Mouse (Mus musculus) gastrocnemius, postnatal 14 days (tissue): ENCODE results near the gene Foxp1. TPM values are rescaled to one million over a fixed set of nuclear protein-coding genes. Genes with fewer than 3 reads are reported as not detected.

Experiments
- DNase-seq: peaks from one replicate; pipeline ENCODE4 v3.0.0; 2021; ENCODE audit warnings: mixed read lengths
- intact Hi-C: fragments of 180-260 bp; cut with DNase I; formaldehyde crosslinking; loops from one replicate; pipeline ENCODE4 v1.15.1; 2025; ENCODE audit warnings: low total_unique reads
- total RNA-seq, 2 experiments: library from RNA; stranded (reverse); gene quantifications; 2 replicates each; pipeline ENCODE4 v1.2.3; 2021

Gene Foxp1
- total RNA-seq, 2 experiments from 2014 or later = 18.0 to 20.7 TPM

GRCm38 (mm10) chr6:99276297-99276653 is 246.2 kb downstream of the Foxp1 start:
- DNase-seq = no peak
- intact Hi-C loops = no loop called here

DNA sequence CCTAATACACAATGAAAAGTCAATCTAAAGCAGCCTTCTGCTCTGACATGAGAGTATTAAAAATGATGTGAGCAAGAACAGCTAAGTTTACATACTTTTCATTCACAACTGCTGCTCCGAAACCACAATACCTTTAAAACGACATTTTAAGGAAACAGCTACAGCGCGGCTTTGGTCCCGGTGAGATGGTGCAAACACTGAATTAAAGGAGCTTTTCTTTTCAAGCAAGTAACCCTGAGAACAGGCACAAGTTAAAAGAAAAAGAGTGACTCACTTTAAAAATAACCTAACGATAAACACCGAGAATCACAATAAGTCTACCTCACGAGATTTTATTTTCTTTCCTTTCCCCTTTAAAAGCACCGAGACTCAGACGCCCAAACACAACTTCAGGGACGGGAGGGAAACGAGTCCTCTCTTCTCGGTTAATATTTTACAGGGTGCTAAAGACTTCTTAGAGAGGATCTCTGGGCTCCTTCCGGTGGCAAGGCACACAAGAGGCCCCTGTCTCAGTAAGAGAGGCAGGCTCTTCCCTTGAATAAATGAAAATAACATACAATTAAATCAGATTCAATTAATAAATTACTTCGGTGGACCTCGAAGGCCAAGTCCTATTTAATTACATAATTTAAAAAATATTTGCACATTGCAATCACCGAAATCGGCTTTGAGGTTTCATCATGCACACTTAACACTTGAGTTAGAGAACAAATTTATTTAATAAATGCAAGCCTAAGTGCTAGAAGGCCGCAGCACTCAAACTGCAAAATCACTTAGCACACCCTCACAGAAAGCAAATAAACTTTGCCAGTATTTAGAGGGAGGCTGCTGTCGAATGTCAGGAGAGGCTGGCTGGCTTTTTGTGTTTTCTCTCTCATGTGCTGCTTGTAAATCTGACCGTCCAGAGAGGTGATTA is 246.9 kb downstream of the Foxp1 start:
- intact Hi-C loops = no loop called here
- no peak for DNase-seq

GRCm38 (mm10) chr6:99274667-99275066 is 247.9 kb downstream of the Foxp1 start:
- intact Hi-C loops = no loop called here
- no peak for DNase-seq

- no peak for DNase-seq
- intact Hi-C loops = no loop called here
Observed at GRCm38 (mm10) chr6:99274222-99274621, 248.3 kb downstream of the Foxp1 start.

DNA sequence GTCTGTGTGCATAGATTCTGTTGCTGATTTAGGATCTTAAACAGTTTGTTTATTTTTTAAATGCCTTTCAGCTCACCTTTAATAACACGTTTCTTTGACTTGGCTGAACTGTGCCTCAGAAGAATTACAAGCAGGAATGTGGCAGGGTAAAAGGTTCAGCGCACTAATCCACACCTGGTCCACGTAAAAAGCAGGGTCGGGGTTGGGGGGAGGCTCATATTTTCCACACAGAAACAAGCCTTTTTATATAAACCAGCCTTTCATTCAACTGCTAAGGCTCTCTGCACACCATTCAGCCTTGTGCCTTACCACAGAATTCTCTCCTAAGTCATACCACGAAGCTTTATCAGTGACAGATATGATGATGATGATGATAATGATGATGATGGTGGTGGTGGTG is 249.3 kb downstream of the Foxp1 start:
- intact Hi-C loops = no loop called here
- no peak for DNase-seq

DNA sequence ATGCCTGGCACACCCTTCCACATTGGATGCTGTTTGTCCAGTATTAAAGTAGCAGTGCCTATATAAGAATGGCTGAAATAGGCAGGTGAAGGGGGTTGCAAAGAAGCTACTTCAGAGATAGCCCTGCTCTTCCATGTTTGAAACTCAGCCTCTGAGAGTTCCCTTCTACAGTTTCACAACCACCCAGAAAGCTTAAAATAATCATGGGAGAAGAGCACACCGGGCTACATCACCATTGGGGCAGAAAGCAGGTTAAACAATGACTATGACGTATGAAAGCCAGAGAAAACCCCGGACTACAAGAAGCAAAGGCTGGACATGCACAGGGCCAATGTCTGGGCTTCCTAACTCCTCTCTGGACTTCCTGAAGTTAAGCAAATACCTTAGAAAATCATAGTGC is 250.3 kb downstream of the Foxp1 start:
- DNase-seq = no peak
- intact Hi-C loops = no loop called here

- no peak for DNase-seq
- intact Hi-C loops = no loop called here
Observed at GRCm38 (mm10) chr6:99271741-99272140, 250.8 kb downstream of the Foxp1 start.

DNA sequence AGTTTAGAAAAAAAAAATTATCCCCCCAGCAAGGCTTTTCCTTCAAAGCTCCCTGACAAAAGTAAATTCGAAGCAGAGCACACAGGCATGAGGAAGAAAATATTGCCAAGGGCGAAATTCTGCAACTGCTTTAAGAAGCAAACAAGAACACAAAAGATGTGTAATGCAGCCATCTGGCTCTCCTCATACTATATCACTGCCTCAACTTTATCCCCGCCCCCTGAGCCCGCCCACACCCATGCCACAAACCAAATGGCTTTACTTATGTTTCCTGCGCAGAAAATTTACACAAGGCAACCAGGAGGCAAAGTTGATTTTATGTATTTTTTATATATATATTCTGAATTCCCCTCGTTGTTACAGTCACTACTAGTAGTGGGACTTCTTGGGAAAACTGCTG is 252.6 kb downstream of the Foxp1 start:
- intact Hi-C loops = no loop called here
- DNase-seq = no peak

DNA sequence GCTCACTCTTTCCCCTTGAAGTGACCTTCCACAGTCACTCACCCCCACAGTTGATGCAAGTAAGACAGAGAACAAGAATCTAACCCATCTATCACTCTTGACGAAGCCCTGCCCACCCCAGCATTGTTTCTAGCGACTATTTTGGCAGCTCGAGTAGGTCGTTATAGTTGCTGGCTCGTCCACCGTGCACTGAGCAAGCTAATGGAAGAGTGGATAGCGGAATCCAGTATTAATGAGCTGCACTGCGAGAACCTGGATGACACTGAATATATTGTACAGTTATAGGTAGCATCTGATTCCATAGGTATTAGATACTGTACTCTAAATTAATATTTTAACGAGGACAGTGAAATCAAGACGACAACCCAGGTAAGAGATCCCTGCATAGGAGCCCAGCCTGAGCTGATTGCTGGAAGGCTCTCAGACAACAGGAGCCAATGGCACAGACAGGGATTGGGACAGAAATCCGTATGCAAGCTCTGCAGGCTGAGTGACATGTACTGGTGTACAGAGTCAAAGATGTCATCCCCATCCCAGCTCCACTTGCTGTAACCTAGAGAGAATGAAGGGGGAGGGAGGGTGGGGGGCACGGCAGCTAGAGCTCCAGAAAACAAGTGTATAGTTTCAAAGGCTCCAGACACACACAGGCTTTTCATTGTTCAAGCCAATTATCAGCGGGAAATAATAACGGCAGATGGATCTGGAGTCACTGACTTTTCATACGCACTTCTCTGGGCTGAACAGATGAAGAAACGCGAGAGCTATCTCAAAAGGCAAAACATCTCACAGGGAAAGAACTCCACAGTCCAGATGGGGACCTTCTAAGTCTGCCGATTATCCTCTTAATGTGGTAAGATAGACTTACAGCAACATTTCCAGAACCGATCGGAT is 254.1 kb downstream of the Foxp1 start:
- intact Hi-C loops = no loop called here
- no peak for DNase-seq

- intact Hi-C loops = no loop called here
- no peak for DNase-seq
Observed at GRCm38 (mm10) chr6:99265945-99266656, 256.4 kb downstream of the Foxp1 start.

DNA sequence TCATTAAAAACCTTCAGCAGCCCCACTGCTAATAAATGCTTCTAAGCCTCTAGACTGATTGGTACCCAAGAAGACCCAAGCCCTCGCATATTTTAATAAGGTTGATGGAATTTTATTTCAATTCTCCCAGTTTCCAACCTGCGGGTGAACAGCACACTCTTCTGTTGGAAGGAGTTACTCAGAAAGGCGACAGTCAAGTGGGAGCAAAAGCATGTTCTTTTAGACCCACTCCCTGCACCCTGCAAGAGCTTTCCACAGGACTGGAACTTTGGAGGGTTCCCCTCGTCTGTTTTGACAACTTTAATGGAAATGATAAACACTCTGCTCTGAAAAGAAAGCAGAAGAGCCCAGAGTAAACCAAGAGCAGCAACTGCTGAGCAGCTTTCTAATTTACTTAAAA is 257.3 kb downstream of the Foxp1 start:
- intact Hi-C loops = no loop called here
- no peak for DNase-seq

DNA sequence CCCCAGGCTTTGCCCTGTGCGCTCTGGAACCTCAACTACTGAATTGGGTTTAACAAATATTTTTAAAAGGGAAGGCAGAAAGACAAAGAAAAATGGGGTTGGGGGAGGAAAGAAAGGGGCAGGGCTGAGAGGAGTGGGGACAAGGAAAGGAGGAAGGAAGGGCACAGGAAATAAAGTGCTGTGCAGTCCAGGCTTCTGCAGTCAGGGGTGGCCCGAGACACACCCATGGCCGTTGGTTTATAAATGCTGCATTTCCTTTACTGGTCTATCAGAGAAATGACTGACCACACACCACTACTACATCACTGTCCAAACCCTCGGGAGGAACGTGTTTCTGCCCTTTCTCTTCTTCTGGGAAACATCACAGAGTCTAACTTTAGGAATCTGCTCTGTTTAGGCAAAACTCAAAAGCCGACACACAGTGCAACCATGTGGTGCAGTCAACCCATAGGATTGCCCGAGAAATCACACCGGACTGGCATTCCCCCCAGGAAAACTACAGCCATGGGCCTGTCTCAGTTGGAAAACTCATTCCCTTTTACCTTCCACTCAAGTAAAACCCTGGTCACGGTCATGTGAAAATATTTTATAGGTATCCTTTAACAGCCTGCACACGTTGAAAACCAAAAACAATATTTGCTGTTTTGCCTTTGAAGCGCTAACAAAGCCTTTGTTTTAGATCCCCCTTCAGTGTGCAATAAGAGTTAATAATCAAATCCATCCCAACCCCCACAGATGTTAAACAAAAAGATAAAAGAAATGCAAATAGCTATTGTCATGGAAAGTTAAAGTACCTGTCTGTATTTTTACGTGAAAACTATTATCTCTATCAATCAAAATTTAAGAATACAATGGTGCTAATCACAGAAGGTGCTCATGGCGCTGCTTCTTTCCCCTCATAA is 258.1 kb downstream of the Foxp1 start:
- intact Hi-C loops = no loop called here
- no peak for DNase-seq

DNA sequence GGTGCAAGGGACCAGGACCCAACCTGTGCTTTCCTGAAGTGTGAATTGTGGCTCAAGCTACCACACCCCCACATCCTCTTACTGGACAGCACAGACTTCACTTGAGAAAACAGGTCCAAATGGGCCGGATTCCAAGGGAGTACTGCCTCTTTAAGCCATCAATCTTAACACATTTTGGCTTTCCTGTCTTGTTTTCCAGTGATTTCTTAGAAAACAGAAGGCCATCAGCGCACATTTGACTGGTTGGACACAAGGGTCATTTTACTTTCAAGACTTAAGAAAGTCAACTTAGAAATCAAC is 258.7 kb downstream of the Foxp1 start:
- DNase-seq = no peak
- intact Hi-C loops = no loop called here

DNA sequence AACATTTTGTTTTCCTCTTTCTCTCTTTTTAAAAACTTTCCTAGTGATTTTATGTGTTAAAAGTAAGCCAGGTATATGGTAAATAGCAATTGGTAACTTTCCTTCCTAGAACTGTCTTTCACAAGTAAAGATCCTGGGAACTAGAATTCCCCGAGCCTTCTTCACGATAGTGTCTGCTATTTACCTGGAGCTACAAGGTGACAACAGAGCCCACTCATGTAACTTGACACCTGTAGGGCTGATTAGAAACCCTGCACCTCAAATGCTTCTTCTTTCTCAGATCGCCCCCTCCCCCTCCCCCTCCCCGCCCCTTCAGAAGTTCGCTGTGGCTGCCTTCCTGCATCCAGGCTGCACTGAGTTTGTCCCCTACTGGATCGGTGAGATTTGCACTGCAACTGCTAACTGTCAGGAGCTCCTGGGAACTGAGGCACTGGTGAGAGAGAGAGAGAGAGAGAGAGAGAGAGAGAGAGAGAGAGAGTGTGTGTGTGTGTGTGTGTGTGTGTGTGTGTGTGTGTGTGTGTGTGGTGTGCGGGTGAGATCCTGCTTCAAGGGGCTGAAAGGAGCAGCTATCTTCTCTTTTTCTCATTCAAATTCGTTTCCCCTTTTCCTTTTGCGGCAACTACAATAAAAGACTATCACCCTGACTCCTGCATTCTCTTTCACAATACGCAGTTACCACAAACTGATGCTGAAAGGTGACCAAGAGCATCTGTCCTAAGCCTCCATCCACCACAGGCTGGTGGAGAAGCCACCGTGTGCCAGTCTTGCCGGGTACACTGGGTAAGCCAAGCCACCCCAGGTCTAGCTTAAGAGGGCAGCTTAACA is 259.2 kb downstream of the Foxp1 start:
- DNase-seq = no peak
- intact Hi-C loops = no loop called here

DNA sequence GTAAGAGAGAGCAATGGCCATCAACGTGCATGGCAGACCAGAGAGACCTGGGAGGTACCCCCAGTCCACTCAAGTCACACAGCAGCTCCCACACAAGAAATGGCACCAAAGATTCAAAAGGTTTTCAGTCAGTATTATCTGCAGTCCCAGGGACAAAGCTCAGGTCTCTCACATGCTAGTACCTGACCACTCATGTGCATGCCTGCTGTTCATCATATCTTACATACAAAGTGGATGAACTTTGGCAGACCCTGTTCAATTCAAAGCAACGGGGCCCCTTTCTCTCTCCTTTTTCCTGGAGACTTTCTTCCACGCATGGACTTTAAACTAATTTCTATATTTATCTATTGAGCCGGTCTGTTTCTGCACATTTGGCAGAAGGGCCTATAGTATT is 260.8 kb downstream of the Foxp1 start:
- DNase-seq = no peak
- intact Hi-C loops = no loop called here

- intact Hi-C loops = no loop called here
- no peak for DNase-seq
Observed at GRCm38 (mm10) chr6:99260941-99261736, 261.4 kb downstream of the Foxp1 start.

- intact Hi-C loops = no loop called here
- DNase-seq = no peak
Observed at GRCm38 (mm10) chr6:99258346-99258745, 264.2 kb downstream of the Foxp1 start.

DNA sequence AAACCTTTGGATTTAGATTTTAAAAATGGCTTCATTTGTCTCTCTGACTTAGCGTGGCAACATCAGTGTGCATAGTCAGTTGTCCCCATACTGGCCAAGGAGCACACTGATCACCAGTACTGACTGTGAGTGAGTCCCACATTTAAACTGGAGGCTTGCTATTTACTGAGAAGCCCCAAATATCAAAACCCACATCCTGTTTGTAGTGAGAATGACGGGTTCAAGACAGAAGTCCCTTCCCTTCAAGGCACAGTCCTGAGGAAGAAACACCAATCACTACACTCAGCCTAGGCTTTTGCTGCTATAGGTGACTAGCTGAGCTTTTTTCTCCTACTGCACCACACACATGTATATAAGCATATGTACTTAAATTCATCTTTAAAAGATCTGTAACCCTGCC is 264.8 kb downstream of the Foxp1 start:
- intact Hi-C loops = no loop called here
- no peak for DNase-seq
